Mouse (Mus musculus): ENCODE results near the gene Zfr.

The Zfr gene

GRCm38 (mm10) chr15:12117242-12118092 is at the start of gene Zfr:
Gene Zfr (plus strand): TSS chr15:12117831.
- peak; percentile 95 for DNase-seq (ENCODE audit: low read depth, low spot score)

- DNase-seq (ENCODE audit: low read depth, low spot score) = no peak
Observed at GRCm38 (mm10) chr15:12067971-12068370, 49.7 kb upstream of the Zfr start.

DNA sequence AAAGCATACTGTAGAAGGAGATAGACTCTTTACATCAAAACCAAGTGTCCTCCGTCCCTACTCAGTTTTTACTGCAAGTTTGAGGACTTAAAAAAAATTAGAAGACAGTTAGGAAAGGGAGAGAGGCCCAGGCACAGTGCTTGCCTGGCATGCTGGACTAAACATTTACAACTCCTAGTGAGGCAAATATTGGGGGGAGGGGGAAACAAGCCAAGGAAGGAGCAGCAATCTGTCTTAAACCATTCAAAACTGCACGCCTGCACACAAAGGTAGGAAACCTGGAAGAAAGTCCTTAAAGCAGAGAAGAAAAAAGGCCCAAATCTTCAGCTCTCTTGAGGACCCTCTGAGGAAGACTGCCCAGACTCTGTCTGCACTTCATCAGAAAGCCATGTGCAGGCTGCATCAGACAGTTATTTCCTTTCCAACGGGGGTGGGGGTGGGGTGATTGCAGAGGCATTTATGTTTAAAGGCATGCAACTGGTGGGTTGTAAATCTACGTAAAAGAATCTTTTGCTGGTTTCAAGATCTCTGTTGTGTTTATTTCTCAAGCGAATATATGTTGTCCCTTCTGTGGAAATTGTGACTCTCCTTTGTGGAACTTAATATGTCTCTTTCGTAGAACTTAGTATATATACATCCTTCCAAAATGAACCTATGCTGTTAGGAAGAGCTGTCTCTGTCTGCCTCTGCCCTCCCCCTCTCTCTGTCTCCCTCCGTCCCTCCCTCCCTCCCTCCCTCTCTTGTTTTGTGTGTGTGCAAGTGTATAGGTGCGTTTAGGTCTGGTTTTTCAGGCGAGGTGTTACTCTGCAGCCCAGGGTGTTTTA is 49.0 kb upstream of the Zfr start:
- DNase-seq (ENCODE audit: low read depth, low spot score) = peak; percentile 32

DNA sequence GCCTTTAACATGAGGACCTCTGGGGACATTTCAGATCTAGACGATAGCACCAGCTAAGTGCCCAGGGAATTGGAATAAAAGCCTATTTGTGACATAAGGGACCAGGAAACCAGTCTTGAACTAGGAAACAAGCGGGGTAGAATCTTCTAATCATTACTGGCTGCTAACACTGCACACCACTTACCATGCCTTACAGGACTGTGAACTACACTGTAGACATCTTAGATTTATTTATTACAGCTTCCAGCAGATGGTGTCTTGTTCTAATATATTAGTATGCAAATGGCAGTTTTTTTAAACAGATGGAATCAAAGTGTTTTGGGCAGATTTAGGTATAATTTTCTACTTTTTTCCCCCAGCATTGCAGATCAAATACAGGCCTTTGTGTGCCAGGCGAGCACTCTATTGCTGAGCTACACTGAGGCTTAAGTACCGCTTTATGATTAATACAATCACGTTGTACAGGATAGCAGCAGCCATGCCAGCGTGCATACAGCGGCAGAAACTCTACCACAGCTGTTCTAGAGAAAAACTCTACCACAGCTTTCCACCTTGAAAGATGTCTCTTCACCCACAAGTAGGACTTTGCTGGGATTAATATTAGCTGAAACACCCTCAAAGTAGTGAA is 44.8 kb upstream of the Zfr start:
- DNase-seq (ENCODE audit: low read depth, low spot score) = no peak

GRCm38 (mm10) chr15:12074426-12074825 is 43.2 kb upstream of the Zfr start:
- DNase-seq (ENCODE audit: low read depth, low spot score) = no peak

- DNase-seq (ENCODE audit: low read depth, low spot score) = no peak
Observed at GRCm38 (mm10) chr15:12082344-12082743, 35.3 kb upstream of the Zfr start.

GRCm38 (mm10) chr15:12084164-12084563 is 33.5 kb upstream of the Zfr start:
- no peak for DNase-seq (ENCODE audit: low read depth, low spot score)

GRCm38 (mm10) chr15:12084859-12085258 is 32.8 kb upstream of the Zfr start:
- peak; percentile 55 for DNase-seq (ENCODE audit: low read depth, low spot score)

DNA sequence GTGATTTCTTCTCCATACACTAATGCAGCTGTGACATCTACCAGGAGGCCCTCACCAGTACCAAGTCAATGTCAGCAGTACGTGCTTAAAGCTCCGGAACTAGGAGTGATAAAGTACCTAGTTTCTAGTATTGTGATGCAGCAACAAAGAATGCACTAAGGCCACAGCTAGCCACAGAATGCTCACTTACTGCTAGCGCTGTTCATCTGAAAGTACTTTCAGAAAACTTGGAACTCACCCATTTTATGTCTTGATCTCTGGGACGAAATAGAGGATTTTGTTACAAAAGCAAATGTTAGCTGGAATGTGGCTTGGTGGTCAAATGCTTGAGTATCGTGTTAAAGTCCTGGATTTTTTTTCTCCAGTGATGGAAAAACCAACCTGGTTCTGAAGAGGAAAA is 30.0 kb upstream of the Zfr start:
- no peak for DNase-seq (ENCODE audit: low read depth, low spot score)

DNA sequence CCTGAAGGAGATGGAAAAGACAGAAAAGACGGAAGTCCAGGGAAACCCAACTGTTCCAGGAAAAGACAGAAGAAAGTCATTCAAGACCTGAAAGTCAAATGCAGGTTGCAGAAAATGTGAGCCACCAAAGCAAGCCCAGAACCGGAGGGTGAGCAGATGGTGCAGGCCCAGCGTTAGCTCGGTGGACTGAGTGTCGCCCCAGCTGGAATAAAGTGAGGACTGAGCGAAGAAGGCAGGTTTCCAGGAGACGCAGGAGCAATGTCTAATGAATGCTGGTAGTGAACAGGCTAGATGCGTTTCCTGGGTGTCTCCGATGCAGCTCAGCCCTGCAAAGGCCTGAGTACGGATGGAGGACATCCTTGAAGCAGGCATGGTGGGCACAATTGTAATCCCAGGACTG is 29.5 kb upstream of the Zfr start:
- no peak for DNase-seq (ENCODE audit: low read depth, low spot score)

DNA sequence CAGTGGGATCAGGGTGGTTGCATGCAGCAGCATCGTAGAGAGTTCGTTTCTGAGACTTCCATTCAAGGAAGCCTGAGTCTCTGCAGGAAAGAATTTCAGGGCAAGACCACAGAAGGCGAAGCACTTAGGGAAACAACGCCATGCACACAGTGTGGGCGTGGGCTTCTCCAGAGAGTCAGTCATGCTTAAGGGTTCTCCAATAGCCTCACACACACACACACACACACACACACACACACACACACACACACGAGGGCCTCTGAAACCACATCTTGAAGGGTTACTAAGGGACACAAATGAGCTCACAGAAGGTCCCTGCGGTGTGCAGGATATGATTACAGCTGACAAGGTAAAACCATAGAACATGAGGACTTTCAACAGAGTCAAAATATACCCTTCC is 27.5 kb upstream of the Zfr start:
- no peak for DNase-seq (ENCODE audit: low read depth, low spot score)

DNA sequence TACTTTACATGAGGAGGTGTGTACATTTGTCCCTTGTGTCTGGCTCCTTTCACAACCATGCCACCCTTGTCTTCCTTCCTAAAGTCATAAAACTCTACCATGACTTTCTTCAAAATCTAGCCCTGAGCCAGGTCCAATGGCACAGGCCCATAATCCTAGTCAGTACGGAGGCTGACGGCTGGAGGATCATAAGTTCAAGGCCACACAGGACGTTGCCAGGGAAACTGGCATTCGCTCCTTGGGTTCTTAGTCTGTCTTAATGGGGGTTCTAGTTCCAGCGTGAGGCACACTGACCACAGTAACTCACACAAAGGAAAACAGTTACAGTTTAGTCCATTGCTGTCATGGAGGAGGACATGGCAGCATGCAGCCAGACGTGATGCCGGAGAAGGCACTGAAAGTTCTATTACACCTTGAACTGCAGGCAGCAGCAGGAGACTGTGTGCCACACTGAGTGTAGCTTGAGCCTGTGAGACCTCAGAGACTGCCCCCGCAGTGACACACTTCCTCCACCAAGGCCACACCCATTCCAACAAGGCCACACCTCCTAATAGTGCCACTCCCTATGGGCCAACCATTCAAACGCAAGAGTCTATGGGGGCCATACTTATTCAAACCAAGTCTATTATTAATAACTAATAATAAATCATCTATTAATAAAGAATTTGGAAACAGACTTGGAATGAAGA is 26.5 kb upstream of the Zfr start:
- no peak for DNase-seq (ENCODE audit: low read depth, low spot score)

DNA sequence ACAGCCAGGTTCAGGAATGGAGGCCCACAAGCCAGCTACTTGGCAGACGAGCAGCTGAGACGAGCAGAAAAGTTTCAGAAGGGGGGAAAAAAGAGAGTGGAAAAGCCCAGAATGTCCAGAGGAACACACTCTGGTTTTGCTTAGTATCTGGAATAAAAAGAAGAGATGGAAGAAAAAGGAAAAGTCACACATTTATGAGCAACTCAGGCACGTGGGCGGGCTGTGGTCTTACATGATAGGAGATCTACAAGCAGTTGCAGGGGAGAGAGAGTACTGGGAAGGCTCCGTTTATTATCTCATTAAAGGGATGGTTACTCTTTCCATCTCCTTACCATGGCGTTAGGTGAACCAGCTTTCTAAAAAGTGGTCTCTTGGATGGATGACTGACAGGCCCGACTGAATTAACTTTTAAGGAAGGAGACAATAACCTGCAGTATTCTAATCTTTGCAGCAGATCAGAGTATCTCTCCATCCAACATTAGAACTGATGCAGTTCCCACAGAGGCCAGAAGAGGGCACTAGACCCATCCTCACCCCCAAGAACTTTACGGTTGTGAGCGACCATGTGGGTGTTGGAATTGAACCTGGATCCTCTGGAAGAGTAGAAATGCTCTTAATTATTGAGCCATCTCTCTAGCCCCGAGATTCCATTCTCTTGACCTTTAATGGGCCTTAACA is 25.7 kb upstream of the Zfr start:
- DNase-seq (ENCODE audit: low read depth, low spot score) = peak; percentile 62

GRCm38 (mm10) chr15:12093026-12093960 is 24.3 kb upstream of the Zfr start:
- no peak for DNase-seq (ENCODE audit: low read depth, low spot score)

- no peak for DNase-seq (ENCODE audit: low read depth, low spot score)
Observed at GRCm38 (mm10) chr15:12093961-12094566, 23.6 kb upstream of the Zfr start.

GRCm38 (mm10) chr15:12096447-12096846 is 21.2 kb upstream of the Zfr start:
- no peak for DNase-seq (ENCODE audit: low read depth, low spot score)

- DNase-seq (ENCODE audit: low read depth, low spot score) = no peak
Observed at GRCm38 (mm10) chr15:12097344-12097743, 20.3 kb upstream of the Zfr start.

GRCm38 (mm10) chr15:12100912-12101311 is 16.7 kb upstream of the Zfr start:
- no peak for DNase-seq (ENCODE audit: low read depth, low spot score)

DNA sequence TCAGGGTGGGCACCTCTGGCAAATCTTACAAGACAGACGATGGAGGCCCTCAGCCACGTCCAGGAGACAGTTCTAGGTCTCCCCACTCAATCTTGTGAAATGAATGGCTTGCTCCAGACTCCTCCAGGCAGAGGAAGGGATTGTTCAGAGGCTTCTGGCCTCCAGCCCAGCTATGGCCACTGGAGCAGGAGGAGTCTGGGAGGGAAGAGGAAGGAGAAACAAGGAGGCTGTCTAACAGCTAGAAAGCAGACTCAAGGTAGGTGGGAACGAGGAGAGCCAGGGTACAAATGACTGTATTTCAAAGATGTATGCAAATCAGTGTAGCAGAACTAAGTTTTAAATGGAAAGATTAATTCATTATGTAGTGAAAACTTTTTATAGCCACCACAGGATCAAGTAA is 13.9 kb upstream of the Zfr start:
- no peak for DNase-seq (ENCODE audit: low read depth, low spot score)

- DNase-seq (ENCODE audit: low read depth, low spot score) = no peak
Observed at GRCm38 (mm10) chr15:12104827-12105226, 12.8 kb upstream of the Zfr start.
